Mouse (Mus musculus) cortical plate, adult 2 months (tissue): ENCODE measurements around the gene Galnt7.

ENCODE experiments used
- CTCF ChIP-seq: fragments of 200-500 bp; IDR thresholded peaks from 2 replicates; pipeline ENCODE4 v1.5.1; 2011; ENCODE audit warnings: mild to moderate bottlenecking, control low read depth, low read length; ENCODE audit not compliant: insufficient read depth; ENCODE audit errors: extremely low read depth
- POLR2A ChIP-seq: fragments of 200-500 bp; IDR thresholded peaks from 2 replicates; pipeline ENCODE4 v1.6.1; 2011; ENCODE audit warnings: mild to moderate bottlenecking, low read length, control low read depth; ENCODE audit not compliant: insufficient read depth; ENCODE audit errors: extremely low read depth

GRCm38 (mm10) chr8:57647566-57647965 is 5.3 kb downstream of the Galnt7 start:
- TF ChIP-seq CTCF, result no peak
- TF ChIP-seq POLR2A, result no peak
